In genomic region chr13:67862508-67862907, GRCm38 (mm10) we compare ENCODE assay signal across 26 mouse cellular contexts. TPM values are rescaled to one million over a fixed set of nuclear protein-coding genes. Genes with fewer than 3 reads are reported as not detected.
DNase-seq lines count a peak whose midpoint lies in the region; ATAC-seq and TF ChIP-seq lines count a peak whose summit lies in the region.
"Had no signal": no experiment of that assay in that cellular context is flagged by ENCODE, and none has a peak within 500 bp of the region (broad histone marks: within the 10 kb centered on the region; RNA-seq: fewer than 3 reads in every experiment).

No protein-coding gene starts in this region.

- no peak overlapping the region for H3K9ac ChIP-seq in lung, embryonic 14.5 days
- H3K9ac ChIP-seq in stomach, postnatal 0 days (ENCODE audit: low read length), result no peak overlapping the region
- H3K9ac ChIP-seq: embryonic facial prominence, embryonic 13.5 days; midbrain, embryonic 13.5 days had no signal

- TF ChIP-seq CTCF in lung, embryonic 14.5 days (IDR thresholded peaks at IDR 0.05; ENCODE audit: low read depth), result 0 out of 2 replicates have a peak, but pooled peaks have one; percentile 5
- TF ChIP-seq CTCF in Patski (IDR thresholded peaks at IDR 0.05), result peak; percentile 41
- peak; percentile 11; the same call in 1 of the 2 replicates for TF ChIP-seq CTCF in stomach, postnatal 0 days (IDR thresholded peaks at IDR 0.05; ENCODE audit: low read depth)

- POLR2A ChIA-PET in Patski (lab: Charles Lee), result interaction anchor here (1.0 kb wide), 1 partner anchor 242 kb away, joined by 4 read pairs; no protein-coding TSS in a partner anchor

- WGBS in lung, embryonic 14.5 days, result 84% methylated on average over 9 of the region's 9 CpGs
- WGBS in stomach, postnatal 0 days, result 83% methylated on average over 9 of the region's 9 CpGs

- no peaks in the 10 kb centered on the region for H3K9me3 ChIP-seq in lung, embryonic 14.5 days (ENCODE audit: low read depth, low read length)
- no peaks in the 10 kb centered on the region for H3K9me3 ChIP-seq in stomach, postnatal 0 days (ENCODE audit: control insufficient read depth, low read length)
- H3K9me3 ChIP-seq: embryonic facial prominence, embryonic 13.5 days had no signal

- H3K27me3 ChIP-seq in lung, embryonic 14.5 days (ENCODE audit: insufficient read depth, low read length), result no peaks in the 10 kb centered on the region
- H3K27me3 ChIP-seq in Patski, result peaks cover 8% of the 10 kb centered on the region
- no peaks in the 10 kb centered on the region for H3K27me3 ChIP-seq in stomach, postnatal 0 days (ENCODE audit: control insufficient read depth, insufficient read depth, low read length)
- H3K27me3 ChIP-seq: embryonic facial prominence, embryonic 13.5 days; midbrain, embryonic 13.5 days had no signal

- H3K4me1 ChIP-seq in lung, embryonic 14.5 days (ENCODE audit: insufficient read depth), result no peaks in the 10 kb centered on the region
- no peaks in the 10 kb centered on the region for H3K4me1 ChIP-seq in stomach, postnatal 0 days (replicated peaks; ENCODE audit: control insufficient read depth, insufficient read depth)
- H3K4me1 ChIP-seq: embryonic facial prominence, embryonic 13.5 days; midbrain, embryonic 13.5 days had no signal

- H3K36me3 ChIP-seq in lung, embryonic 14.5 days (ENCODE audit: insufficient read depth), result no peaks in the 10 kb centered on the region
- no peaks in the 10 kb centered on the region for H3K36me3 ChIP-seq in stomach, postnatal 0 days (ENCODE audit: control insufficient read depth, insufficient read depth, low read length)
- H3K36me3 ChIP-seq: embryonic facial prominence, embryonic 13.5 days; midbrain, embryonic 13.5 days had no signal

- peak; percentile 6 for DNase-seq in embryo, embryonic 10.5 days (ENCODE audit: low spot score)
- no peak for DNase-seq in embryo, embryonic 9.5 days (ENCODE audit: extremely low spot score)
- DNase-seq in lung, embryonic 14.5 days, result no peak
- DNase-seq in lung, postnatal 4 days, result no peak
- no peak for DNase-seq in Patski (ENCODE audit: low read depth, low spot score)
- no peak for DNase-seq in stomach, postnatal 0 days (ENCODE audit: low spot score)
- DNase-seq in ovary, postnatal 36 days (ENCODE audit: low spot score), result no peak
- DNase-seq in urinary bladder, postnatal 4 days (ENCODE audit: low spot score in 2 of 2), result no peak
- DNase-seq: adrenal gland, postnatal 36 days; cerebellum, adult 9-10 months; gastrocnemius, postnatal 14 days; heart, adult 18-20 months; heart, postnatal 4 days; kidney, adult 18-20 months; kidney, postnatal 10 days; lung, postnatal 10 days; thymus, postnatal 25 days had no signal

- H3K27ac ChIP-seq in lung, embryonic 14.5 days (ENCODE audit: low read depth), result no peak overlapping the region
- H3K27ac ChIP-seq in stomach, postnatal 0 days (replicated peaks), result no peak overlapping the region
- H3K27ac ChIP-seq: embryonic facial prominence, embryonic 13.5 days; midbrain, embryonic 13.5 days had no signal

- CTCF ChIA-PET in Patski (lab: Charles Lee), result interaction anchor here (1.0 to 1.7 kb wide), 2 partner anchors 10 to 18 kb away, joined by 3 to 4 read pairs; no protein-coding TSS in a partner anchor

- no peak for ATAC-seq in lung, embryonic 14.5 days (ENCODE audit: insufficient read depth)
- ATAC-seq in Patski, result no peak
- no peak for ATAC-seq in stomach, postnatal 0 days (ENCODE audit: low FRiP score, low TSS enrichment)
- ATAC-seq: forebrain, embryonic 14.5 days; hindbrain, embryonic 16.5 days; midbrain, embryonic 13.5 days had no signal

- no peak overlapping the region for H3K4me3 ChIP-seq in lung, embryonic 14.5 days (ENCODE audit: low read depth, low read length)
- H3K4me3 ChIP-seq in stomach, postnatal 0 days (ENCODE audit: low read depth, low read length), result no peak overlapping the region
- H3K4me3 ChIP-seq: embryonic facial prominence, embryonic 13.5 days; midbrain, embryonic 13.5 days; myocyte had no signal

- in situ Hi-C loops in Patski (cut with MboI; ENCODE audit: low pct_unique_long_range_greater_than_20kb), result no loop called here

- no peak for TF ChIP-seq EP300 in stomach, postnatal 0 days (optimal IDR thresholded peaks at IDR 0.05)

- H3K4me2 ChIP-seq in lung, embryonic 14.5 days, result no peak overlapping the region
- no peak overlapping the region for H3K4me2 ChIP-seq in stomach, postnatal 0 days (replicated peaks; ENCODE audit: low read depth)
- H3K4me2 ChIP-seq: embryonic facial prominence, embryonic 13.5 days; midbrain, embryonic 13.5 days had no signal

RNA-seq across cellular contexts. Expression of gene BC048507, which starts 0.6 kb away (rescaled TPM):
- polyA plus RNA-seq in lung, embryonic 14.5 days (2014; fragmentation: Nextera tagmentation; extraction: Ambion mirVana), result not detected in 2 replicates
- polyA plus RNA-seq in Patski (2021), result 0.14 TPM
- not detected in 2 replicates for polyA plus RNA-seq in stomach, postnatal 0 days (2015; fragmentation: Nextera tagmentation; extraction: Ambion mirVana)
- polyA plus RNA-seq: embryonic facial prominence, embryonic 13.5 days; forebrain, embryonic 14.5 days; heart, embryonic 14.5 days; hindbrain, embryonic 16.5 days; limb, embryonic 14.5 days; liver, embryonic 16.5 days; midbrain, embryonic 13.5 days; myocyte; neural tube, embryonic 14.5 days had no signal

RNA-seq across cellular contexts. Expression of gene Gm10037, which starts 31.6 kb away (rescaled TPM):
- polyA plus RNA-seq in lung, embryonic 14.5 days (2014; fragmentation: Nextera tagmentation; extraction: Ambion mirVana), result 3.0 and 3.5 TPM in 2 replicates
- 0.23 TPM for polyA plus RNA-seq in Patski (2021)
- 1.1 TPM in 2 replicates for polyA plus RNA-seq in stomach, postnatal 0 days (2015; fragmentation: Nextera tagmentation; extraction: Ambion mirVana)
- polyA plus RNA-seq: liver, embryonic 16.5 days; myocyte had no signal

RNA-seq across cellular contexts. Expression of gene Zfp273, which starts 49.0 kb away (rescaled TPM):
- polyA plus RNA-seq in lung, embryonic 14.5 days (2014; fragmentation: Nextera tagmentation; extraction: Ambion mirVana), result 7.5 and 8.0 TPM in 2 replicates
- polyA plus RNA-seq in Patski (2021), result 3.6 TPM
- polyA plus RNA-seq in stomach, postnatal 0 days (2015; fragmentation: Nextera tagmentation; extraction: Ambion mirVana), result 2.3 and 3.2 TPM in 2 replicates
